Mouse (Mus musculus) liver, embryonic 13.5 days (tissue): ENCODE measurements at regions not wholly inside any gene's neighbourhood (a gene's known extent, or its start where the extent isn't known, plus 50 kb on each side); places are given as distances from the start of the nearest gene placed in this dataset.

Source experiments
- ATAC-seq: fragments of 200-750 bp; cut with Nextera tagmentation; 2 replicates; pipeline ENCODE4 v1.8.0; 2017; ENCODE audit warnings: low read depth, mild to moderate bottlenecking, moderate number of reproducible peaks, moderate library complexity
- DNase-seq: peaks from one replicate; pipeline ENCODE4 v3.0.0; 2022
- H3K27ac ChIP-seq: fragments of 300-500 bp; sonication (generic); 2 replicates; pipeline ENCODE4 v1.5.1; 2015; ENCODE audit warnings: moderate library complexity, mild to moderate bottlenecking, inconsistent platforms
- H3K27me3 ChIP-seq: fragments of 300-500 bp; sonication (generic); 2 replicates; pipeline ENCODE4 v1.6.1; 2015; ENCODE audit warnings: mild to moderate bottlenecking, inconsistent platforms
- H3K36me3 ChIP-seq: fragments of 300-500 bp; sonication (generic); 2 replicates; pipeline ENCODE4 v1.6.1; 2015; ENCODE audit warnings: mild to moderate bottlenecking, inconsistent platforms
- H3K4me1 ChIP-seq: fragments of 300-500 bp; sonication (generic); replicated peaks from 2 replicates; pipeline ENCODE4 v1.6.1; 2015; ENCODE audit warnings: inconsistent platforms
- H3K4me2 ChIP-seq: fragments of 300-500 bp; sonication (generic); 2 replicates; pipeline ENCODE4 v1.6.1; 2015; ENCODE audit warnings: inconsistent platforms, mild to moderate bottlenecking, moderate library complexity
- H3K4me3 ChIP-seq: fragments of 300-500 bp; sonication (generic); replicated peaks from 2 replicates; pipeline ENCODE4 v1.5.1; 2015; ENCODE audit warnings: mild to moderate bottlenecking, inconsistent platforms
- H3K9ac ChIP-seq: fragments of 300-500 bp; sonication (generic); 2 replicates; pipeline ENCODE4 v1.6.1; 2015; ENCODE audit warnings: mild to moderate bottlenecking, inconsistent platforms
- H3K9me3 ChIP-seq: fragments of 300-500 bp; sonication (generic); replicated peaks from 2 replicates; pipeline ENCODE4 v1.6.1; 2016; ENCODE audit warnings: inconsistent platforms
- WGBS: fragments of 180-500 bp; shearing (Covaris S2); methylation state at CpG from one replicate; pipeline ENCODE4 v1.1.7; 2015; ENCODE audit not compliant: insufficient replicate concordance; 5-methylcytosine and 5-hydroxymethylcytosine counted together

- Histone ChIP-seq H3K27me3 (no peaks in the 10 kb centered on the region), H3K36me3 (no peaks in the 10 kb centered on the region), H3K4me1 (no peaks in the 10 kb centered on the region), H3K27ac (no peak overlapping the region), H3K9me3 (no peaks in the 10 kb centered on the region), H3K4me3 (no peak overlapping the region), H3K9ac (no peak overlapping the region), H3K4me2 (no peak overlapping the region)
- DNase-seq (no peak), ATAC-seq (no peak)
- WGBS = 76% methylated on average over 1 of the region's 1 CpGs
Observed at GRCm38 (mm10) chr3:148381057-148381456, 609.3 kb downstream of the Adgrl2 start.

GRCm38 (mm10) chr3:148363331-148363730 lies 627.0 kb downstream of the Adgrl2 start:
- no peaks in the 10 kb centered on the region for H3K36me3 ChIP-seq
- H3K27ac ChIP-seq = no peak overlapping the region
- no peaks in the 10 kb centered on the region for H3K27me3 ChIP-seq
- no peaks in the 10 kb centered on the region for H3K4me1 ChIP-seq
- 81% methylated on average over 5 of the region's 5 CpGs for WGBS
- no peak for DNase-seq
- H3K4me2 ChIP-seq = no peak overlapping the region
- H3K4me3 ChIP-seq = no peak overlapping the region
- ATAC-seq = no peak
- H3K9me3 ChIP-seq = no peaks in the 10 kb centered on the region
- H3K9ac ChIP-seq = no peak overlapping the region

- H3K27me3 ChIP-seq = no peaks in the 10 kb centered on the region
- 49% methylated on average over 2 of the region's 2 CpGs for WGBS
- no peaks in the 10 kb centered on the region for H3K36me3 ChIP-seq
- no peak overlapping the region for H3K27ac ChIP-seq
- no peak overlapping the region for H3K4me2 ChIP-seq
- DNase-seq (no peak), ATAC-seq (no peak)
- H3K4me1 ChIP-seq = no peaks in the 10 kb centered on the region
- H3K4me3 ChIP-seq = no peak overlapping the region
- no peak overlapping the region for H3K9ac ChIP-seq
- no peaks in the 10 kb centered on the region for H3K9me3 ChIP-seq
Observed at GRCm38 (mm10) chr3:148362453-148362864, 627.9 kb downstream of the Adgrl2 start.

GRCm38 (mm10) chr3:148343633-148344361 lies 646.6 kb downstream of the Adgrl2 start:
- Histone ChIP-seq H3K27me3 (no peaks in the 10 kb centered on the region), H3K9ac (no peak overlapping the region), H3K4me2 (no peak overlapping the region), H3K4me3 (no peak overlapping the region), H3K27ac (no peak overlapping the region), H3K36me3 (no peaks in the 10 kb centered on the region), H3K4me1 (no peaks in the 10 kb centered on the region), H3K9me3 (no peaks in the 10 kb centered on the region)
- no peak for DNase-seq
- 37% methylated on average over 10 of the region's 10 CpGs for WGBS
- ATAC-seq = no peak

GRCm38 (mm10) chr3:148343256-148343632 lies 647.1 kb downstream of the Adgrl2 start:
- DNase-seq = no peak
- H3K4me1 ChIP-seq = no peaks in the 10 kb centered on the region
- H3K4me2 ChIP-seq = no peak overlapping the region
- no peaks in the 10 kb centered on the region for H3K9me3 ChIP-seq
- H3K9ac ChIP-seq = no peak overlapping the region
- no peaks in the 10 kb centered on the region for H3K27me3 ChIP-seq
- no peak for ATAC-seq
- 33% methylated on average over 3 of the region's 3 CpGs for WGBS
- H3K36me3 ChIP-seq = no peaks in the 10 kb centered on the region
- H3K27ac ChIP-seq = no peak overlapping the region
- H3K4me3 ChIP-seq = no peak overlapping the region

- Histone ChIP-seq H3K4me3 (no peak overlapping the region), H3K4me2 (no peak overlapping the region)
- WGBS = 68% methylated on average over 2 of the region's 2 CpGs
Observed at GRCm38 (mm10) chr3:148339258-148339657, 651.1 kb downstream of the Adgrl2 start.

GRCm38 (mm10) chr3:148336640-148337039 lies 653.7 kb downstream of the Adgrl2 start:
- no peak overlapping the region for H3K27ac ChIP-seq
- no peak for DNase-seq
- 37% methylated on average over 6 of the region's 6 CpGs for WGBS
- no peaks in the 10 kb centered on the region for H3K36me3 ChIP-seq
- H3K4me2 ChIP-seq = no peak overlapping the region
- no peak overlapping the region for H3K4me3 ChIP-seq
- H3K27me3 ChIP-seq = no peaks in the 10 kb centered on the region
- no peaks in the 10 kb centered on the region for H3K9me3 ChIP-seq
- H3K4me1 ChIP-seq = no peaks in the 10 kb centered on the region
- ATAC-seq = no peak
- H3K9ac ChIP-seq = no peak overlapping the region

More at GRCm38 (mm10) chr3:148339258-148339657, 651.1 kb downstream of the Adgrl2 start:
- DNase-seq = no peak
- no peak for ATAC-seq
- Histone ChIP-seq H3K9me3 (no peaks in the 10 kb centered on the region), H3K9ac (no peak overlapping the region), H3K36me3 (no peaks in the 10 kb centered on the region), H3K27me3 (no peaks in the 10 kb centered on the region), H3K27ac (no peak overlapping the region), H3K4me1 (no peaks in the 10 kb centered on the region)

GRCm38 (mm10) chr3:148336091-148336511 lies 654.3 kb downstream of the Adgrl2 start:
- Histone ChIP-seq H3K4me1 (no peaks in the 10 kb centered on the region), H3K9ac (no peak overlapping the region), H3K9me3 (no peaks in the 10 kb centered on the region), H3K4me2 (peak overlapping the region; percentile 23; the same call in 1 of the 2 replicates), H3K4me3 (no peak overlapping the region), H3K27me3 (no peaks in the 10 kb centered on the region), H3K27ac (no peak overlapping the region), H3K36me3 (no peaks in the 10 kb centered on the region)
- WGBS = 14% methylated on average over 15 of the region's 15 CpGs
- no peak for DNase-seq
- no peak for ATAC-seq

GRCm38 (mm10) chr3:148335654-148336053 lies 654.7 kb downstream of the Adgrl2 start:
- Histone ChIP-seq H3K4me2 (no peak overlapping the region), H3K27ac (no peak overlapping the region), H3K27me3 (no peaks in the 10 kb centered on the region), H3K4me1 (no peaks in the 10 kb centered on the region), H3K4me3 (no peak overlapping the region), H3K9me3 (no peaks in the 10 kb centered on the region), H3K36me3 (no peaks in the 10 kb centered on the region), H3K9ac (no peak overlapping the region)
- no peak for ATAC-seq
- no peak for DNase-seq
- WGBS = 70% methylated on average over 7 of the region's 7 CpGs

GRCm38 (mm10) chr3:148324911-148325621 lies 665.3 kb downstream of the Adgrl2 start:
- WGBS = 71% methylated on average over 2 of the region's 2 CpGs
- ATAC-seq = no peak
- H3K4me1 ChIP-seq = no peaks in the 10 kb centered on the region
- H3K9me3 ChIP-seq = no peaks in the 10 kb centered on the region
- H3K4me2 ChIP-seq = no peak overlapping the region
- no peaks in the 10 kb centered on the region for H3K36me3 ChIP-seq
- no peak for DNase-seq
- H3K4me3 ChIP-seq = no peak overlapping the region
- no peak overlapping the region for H3K27ac ChIP-seq
- no peaks in the 10 kb centered on the region for H3K27me3 ChIP-seq
- no peak overlapping the region for H3K9ac ChIP-seq

- no peak overlapping the region for H3K4me2 ChIP-seq
- 61% methylated on average over 3 of the region's 3 CpGs for WGBS
- no peak overlapping the region for H3K4me3 ChIP-seq
- H3K9me3 ChIP-seq = no peaks in the 10 kb centered on the region
- H3K4me1 ChIP-seq = no peaks in the 10 kb centered on the region
- no peaks in the 10 kb centered on the region for H3K27me3 ChIP-seq
- no peak overlapping the region for H3K9ac ChIP-seq
- ATAC-seq (no peak), DNase-seq (no peak)
- H3K36me3 ChIP-seq = no peaks in the 10 kb centered on the region
- H3K27ac ChIP-seq = no peak overlapping the region
Observed at GRCm38 (mm10) chr3:148321894-148322293, 668.5 kb downstream of the Adgrl2 start.

- H3K4me1 ChIP-seq = no peaks in the 10 kb centered on the region
- H3K4me3 ChIP-seq = no peak overlapping the region
- H3K9me3 ChIP-seq = no peaks in the 10 kb centered on the region
- H3K27me3 ChIP-seq = no peaks in the 10 kb centered on the region
- no peak overlapping the region for H3K4me2 ChIP-seq
- no peak overlapping the region for H3K9ac ChIP-seq
- H3K27ac ChIP-seq = no peak overlapping the region
- WGBS = 65% methylated on average over 3 of the region's 3 CpGs
- H3K36me3 ChIP-seq = no peaks in the 10 kb centered on the region
- ATAC-seq (no peak), DNase-seq (no peak)
Observed at GRCm38 (mm10) chr3:148316198-148316597, 674.2 kb downstream of the Adgrl2 start.
